Mouse (Mus musculus) MEL (cell line): Measurements from ENCODE around the gene Thsd1. TPM values are rescaled to one million over a fixed set of nuclear protein-coding genes. Genes with fewer than 3 reads are reported as not detected.
"Not testable (repeated sequence)": the region's sequence is repeated elsewhere in the genome, so short reads cannot be mapped to it uniquely, and the experiment has no call there.

ENCODE experiments used
- DNase-seq: peaks from one replicate; pipeline ENCODE4 v3.0.0; 2011; ENCODE audit warnings: low read depth, low spot score
- H3K27ac ChIP-seq: 2 replicates; pipeline ENCODE4 v1.5.1; 2012; ENCODE audit warnings: low read depth, mild to moderate bottlenecking, control low read depth, low read length, moderate library complexity; ENCODE audit not compliant: control insufficient read depth
- H3K27me3 ChIP-seq, 2 experiments: fragments of 150-350 bp in 1 of 2; sonication (generic) in 1 of 2; 2 replicates each; pipeline ENCODE4 v1.6.1; 2012; ENCODE audit warnings: low read length in 2 of 2, mild to moderate bottlenecking in 2 of 2, improper control_type of control experiment in 1 of 2, moderate library complexity in 1 of 2; ENCODE audit not compliant: insufficient read depth in 2 of 2, control insufficient read depth in 1 of 2
- H3K36me3 ChIP-seq, 2 experiments: 2 replicates each; pipeline ENCODE4 v1.6.1; 2012 to 2014; ENCODE audit warnings: low read length in 2 of 2, improper control_type of control experiment in 1 of 2, inconsistent platforms in 1 of 2, mild to moderate bottlenecking in 1 of 2; ENCODE audit not compliant: insufficient read depth in 2 of 2, control insufficient read depth in 1 of 2
- H3K4me1 ChIP-seq, 2 experiments: fragments of 150-350 bp in 1 of 2; sonication (generic) in 1 of 2; 2 replicates each; pipeline ENCODE4 v1.6.1; 2012; ENCODE audit warnings: low read length in 2 of 2, improper control_type of control experiment in 1 of 2, mild to moderate bottlenecking in 1 of 2; ENCODE audit not compliant: insufficient read depth in 2 of 2, control insufficient read depth in 1 of 2
- H3K4me3 ChIP-seq, 2 experiments: fragments of 150-350 bp in 1 of 2; sonication (generic) in 1 of 2; 2 replicates each; pipeline ENCODE4 v1.5.1; 2012; ENCODE audit warnings: low read depth in 2 of 2, low read length in 2 of 2, mild to moderate bottlenecking in 2 of 2, moderate library complexity in 2 of 2, control low read depth in 1 of 2, improper control_type of control experiment in 1 of 2; ENCODE audit not compliant: control insufficient read depth in 1 of 2, insufficient read depth in 1 of 2
- H3K79me2 ChIP-seq: 2 replicates; pipeline ENCODE4 v1.6.1; 2012; ENCODE audit warnings: mild to moderate bottlenecking, low read length, moderate library complexity; ENCODE audit not compliant: control insufficient read depth, poor library complexity, insufficient read depth
- H3K9ac ChIP-seq: 2 replicates; pipeline ENCODE4 v1.6.1; 2012; ENCODE audit warnings: low read depth, mild to moderate bottlenecking, control low read depth, low read length, moderate library complexity; ENCODE audit not compliant: control insufficient read depth, poor library complexity, severe bottlenecking
- H3K9me3 ChIP-seq: fragments of 150-350 bp; sonication (generic); replicated peaks from 2 replicates; pipeline ENCODE4 v1.6.1; 2012; ENCODE audit warnings: mild to moderate bottlenecking, low read length, improper control_type of control experiment, moderate library complexity; ENCODE audit not compliant: insufficient read depth
- BHLHE40 ChIP-seq: IDR thresholded peaks from 2 replicates; pipeline ENCODE4 v1.6.1; 2012; ENCODE audit warnings: low read depth, mild to moderate bottlenecking, inconsistent platforms, low read length, improper control_type of control experiment, borderline replicate concordance
- CTCF ChIP-seq, 3 experiments: IDR thresholded peaks in 2 of 3; conservative IDR thresholded peaks in 1 of 3; 2 replicates each; pipeline ENCODE4 v1.5.1; 2011 to 2012; ENCODE audit warnings: low read length in 3 of 3, low read depth in 2 of 3, mild to moderate bottlenecking in 2 of 3, improper control_type of control experiment in 1 of 3, inconsistent platforms in 1 of 3, mixed read lengths in 1 of 3, moderate library complexity in 1 of 3; ENCODE audit not compliant: control insufficient read depth in 1 of 3, insufficient read depth in 1 of 3, poor library complexity in 1 of 3, severe bottlenecking in 1 of 3
- GATA1 ChIP-seq: IDR thresholded peaks from 2 replicates; pipeline ENCODE4 v1.6.1; 2011; ENCODE audit warnings: low read depth, low read length, improper control_type of control experiment
- HCFC1 ChIP-seq: IDR thresholded peaks from 2 replicates; pipeline ENCODE4 v1.6.1; 2012; ENCODE audit warnings: low read depth, mild to moderate bottlenecking, inconsistent platforms, low read length, improper control_type of control experiment, moderate library complexity
- MEF2A ChIP-seq: IDR thresholded peaks from 2 replicates; pipeline ENCODE4 v1.6.1; 2014; ENCODE audit warnings: low read depth, mild to moderate bottlenecking, inconsistent platforms, low read length, improper control_type of control experiment; ENCODE audit not compliant: poor library complexity, insufficient replicate concordance, severe bottlenecking; ENCODE audit errors: extremely low read depth
- NRF1 ChIP-seq: IDR thresholded peaks from 2 replicates; pipeline ENCODE4 v1.6.1; 2014; ENCODE audit warnings: low read depth, mild to moderate bottlenecking, inconsistent platforms, low read length, improper control_type of control experiment, moderate library complexity; ENCODE audit not compliant: poor library complexity, insufficient read depth, severe bottlenecking
- POLR2A ChIP-seq, 2 experiments: IDR thresholded peaks; 2 replicates each; pipeline ENCODE4 v1.6.1; 2011 to 2012; ENCODE audit warnings: low read length in 2 of 2, mild to moderate bottlenecking in 2 of 2, control low read depth in 1 of 2, improper control_type of control experiment in 1 of 2, low read depth in 1 of 2, moderate library complexity in 1 of 2; ENCODE audit not compliant: control insufficient read depth in 1 of 2, insufficient read depth in 1 of 2, poor library complexity in 1 of 2
- RAD21 ChIP-seq: IDR thresholded peaks from 2 replicates; pipeline ENCODE4 v1.6.1; 2011; ENCODE audit warnings: mild to moderate bottlenecking, low read depth, low read length, improper control_type of control experiment
- RCOR1 ChIP-seq: IDR thresholded peaks from 2 replicates; pipeline ENCODE4 v1.6.1; 2012; ENCODE audit warnings: low read depth, mild to moderate bottlenecking, inconsistent platforms, low read length, improper control_type of control experiment
- TAL1 ChIP-seq: IDR thresholded peaks from 2 replicates; pipeline ENCODE4 v1.6.1; 2012; ENCODE audit warnings: mild to moderate bottlenecking, inconsistent platforms, low read length, moderate library complexity, mixed read lengths
- TCF12 ChIP-seq: IDR thresholded peaks from 2 replicates; pipeline ENCODE4 v1.6.1; 2014; ENCODE audit warnings: low read depth, mild to moderate bottlenecking, inconsistent platforms, low read length, improper control_type of control experiment, moderate library complexity
- UBTF ChIP-seq: IDR thresholded peaks from 2 replicates; pipeline ENCODE4 v1.6.1; 2012; ENCODE audit warnings: low read depth, mild to moderate bottlenecking, inconsistent platforms, low read length, improper control_type of control experiment, moderate library complexity, borderline replicate concordance; ENCODE audit not compliant: insufficient read depth
- ZMIZ1 ChIP-seq: IDR thresholded peaks from 2 replicates; pipeline ENCODE4 v1.6.1; 2012; ENCODE audit warnings: low read depth, mild to moderate bottlenecking, inconsistent platforms, low read length, improper control_type of control experiment, moderate library complexity
- polyA plus RNA-seq, 2 experiments: library from polyadenylated mRNA; stranded (reverse) in 1 of 2; unstranded in 1 of 2; fragments of >175 nt in 1 of 2; fragments of >200 nt in 1 of 2; gene quantifications; 2 replicates each; pipeline versions ENCODE4 v1.2.1 to v1.2.4; 2012; ENCODE audit warnings: low replicate concordance in 2 of 2, low read depth in 1 of 2; ENCODE audit not compliant: insufficient read length in 2 of 2, insufficient read depth in 1 of 2, missing spikeins in 1 of 2
- total RNA-seq: library from RNA; depleted of rRNA; stranded (reverse); fragments of 300-350 nt; gene quantifications from 2 replicates; pipeline ENCODE4 v1.2.3, GENCODE M21; 2012; rRNA removed

The Thsd1 gene
- total and polyA plus RNA-seq, 3 experiments: 0.10 TPM; not detected in 2

DNA sequence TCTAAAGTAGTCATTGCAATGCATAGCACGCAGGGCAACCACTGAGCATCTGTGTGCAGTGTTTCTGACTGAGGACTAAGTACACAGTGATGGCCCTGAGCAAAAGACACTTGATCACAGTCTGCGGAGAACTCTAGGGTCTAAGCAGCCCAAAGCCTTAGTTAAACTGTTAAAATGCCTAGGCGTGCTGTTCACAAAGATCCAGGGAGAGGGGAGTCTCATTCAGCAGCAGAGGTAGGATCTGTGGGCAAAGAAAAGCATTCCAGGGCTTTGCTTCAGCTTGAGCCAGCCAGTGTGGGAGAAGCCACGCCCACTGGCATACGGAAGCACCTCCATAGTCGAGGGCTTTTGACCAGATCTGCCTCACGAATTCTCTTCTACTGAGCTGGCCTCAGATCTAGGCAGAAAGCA, 75.8 kb downstream of the Thsd1 start:
- Histone ChIP-seq H3K27me3 (peaks cover 0 to 4% of the 10 kb centered on the region in 2 experiments; a peak in 3 of 4 replicates), H3K79me2 (no peaks in the 10 kb centered on the region), H3K4me3 (no peak overlapping the region), H3K4me1 (no peaks in the 10 kb centered on the region), H3K9ac (no peak overlapping the region), H3K9me3 (no peaks in the 10 kb centered on the region), H3K36me3 (no peaks in the 10 kb centered on the region), H3K27ac (no peak overlapping the region)
- no peak for DNase-seq
- TF ChIP-seq CTCF (IDR thresholded peaks at IDR 0.05 in 2 of 3, conservative IDR thresholded peaks at IDR 0.05 in 1 of 3; ENCODE audit: control insufficient read depth in 1 of 3, insufficient read depth in 1 of 3, low read depth in 2 of 3, low read length in 3 of 3, poor library complexity in 1 of 3, severe bottlenecking in 1 of 3): no peak
- no peak for TF ChIP-seq TCF12
- no peak for TF ChIP-seq ZMIZ1
- TF ChIP-seq RAD21: no peak
- no peak for TF ChIP-seq NRF1

DNA sequence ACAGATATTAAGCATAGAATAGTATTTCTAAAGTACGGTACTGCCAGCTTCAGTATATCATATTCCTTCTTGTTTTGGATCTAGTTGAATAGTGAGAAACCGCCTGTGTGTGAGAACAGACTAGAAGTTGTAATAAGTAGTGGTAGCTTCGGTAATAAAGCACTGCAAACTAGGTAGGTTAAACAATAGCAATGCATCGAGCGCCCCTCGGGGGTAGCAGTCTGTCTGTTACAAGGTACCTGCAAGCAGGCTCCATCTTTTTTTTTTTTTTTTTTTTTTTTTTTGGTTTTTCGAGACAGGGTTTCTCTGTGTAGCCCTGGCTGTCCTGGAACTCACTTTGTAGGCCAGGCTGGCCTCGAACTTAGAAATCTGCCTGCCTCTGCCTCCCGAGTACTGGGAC, 76.9 kb downstream of the Thsd1 start:
- not testable (repeated sequence) for H3K36me3 ChIP-seq, H3K4me1 ChIP-seq, H3K9ac ChIP-seq, H3K27ac ChIP-seq, H3K4me3 ChIP-seq, DNase-seq, H3K79me2 ChIP-seq, H3K27me3 ChIP-seq, H3K9me3 ChIP-seq

DNA sequence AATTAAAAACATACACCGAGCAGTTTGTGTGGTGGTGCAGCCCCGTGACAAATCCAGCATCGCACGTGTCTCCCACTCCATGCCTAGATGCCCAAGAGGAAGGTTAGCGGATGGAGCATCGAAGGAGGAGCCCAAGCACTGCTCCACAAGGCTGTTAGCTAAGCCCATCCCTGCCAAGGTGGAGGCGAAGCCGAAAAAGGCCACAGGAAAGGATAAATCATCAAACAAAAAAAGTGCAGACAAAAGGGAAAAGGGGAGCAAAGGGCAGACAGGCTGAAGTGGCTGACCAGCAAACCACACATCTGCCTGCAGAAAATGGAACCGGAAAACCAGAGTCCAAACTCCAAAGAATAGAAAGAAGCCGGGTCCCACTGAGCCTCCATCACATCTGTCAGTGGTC, 79.9 kb downstream of the Thsd1 start:
- TF ChIP-seq GATA1 (no peak), BHLHE40 (no peak), RAD21 (no peak), POLR2A (IDR thresholded peaks at IDR 0.05; ENCODE audit: control insufficient read depth in 1 of 2, insufficient read depth in 1 of 2, low read depth in 1 of 2, low read length in 2 of 2, poor library complexity in 1 of 2) (no peak), MEF2A (no peak), UBTF (no peak), TAL1 (no peak), RCOR1 (no peak), HCFC1 (no peak)
- no peak overlapping the region for H3K4me3 ChIP-seq

More for the DNA sequence above, 79.9 kb downstream of the Thsd1 start:
- Histone ChIP-seq H3K36me3 (no peaks in the 10 kb centered on the region), H3K79me2 (no peaks in the 10 kb centered on the region), H3K27me3 (peaks cover 1 to 2% of the 10 kb centered on the region in 2 experiments; a peak in 2 of 4 replicates), H3K4me1 (no peaks in the 10 kb centered on the region), H3K9me3 (no peaks in the 10 kb centered on the region), H3K9ac (no peak overlapping the region), H3K27ac (no peak overlapping the region)
- DNase-seq: no peak

Other genes with a start within 250 kb of the Thsd1 start
- 28.7 and 32.5 TPM in 2 replicates for gene Atp7b, start 167.0 kb upstream of the Thsd1 start, total RNA-seq
- 10 to 100 TPM in 1 of 2 experiments, not detected in 1; 29.4 TPM for gene Atp7b, start 167.0 kb upstream of the Thsd1 start, polyA plus RNA-seq
- gene Alg11, start 166.6 kb upstream of the Thsd1 start, total RNA-seq: 18.6 and 22.2 TPM in 2 replicates
- gene Alg11, start 166.6 kb upstream of the Thsd1 start, polyA plus RNA-seq: 10 to 100 TPM; 17.2 to 55.0 TPM
- not detected in 2 replicates for gene Nek5, start 102.3 kb upstream of the Thsd1 start, total RNA-seq
- under 1 TPM in 1 of 2 experiments, not detected in 1; 0.04 TPM for gene Nek5, start 102.3 kb upstream of the Thsd1 start, polyA plus RNA-seq
- gene Nek3, start 60.9 kb upstream of the Thsd1 start, total RNA-seq: 2.0 and 3.0 TPM in 2 replicates
- 1 to 10 TPM in 1 of 2 experiments, not detected in 1; 3.5 TPM for gene Nek3, start 60.9 kb upstream of the Thsd1 start, polyA plus RNA-seq
- gene Ckap2, start 41.5 kb upstream of the Thsd1 start, total RNA-seq: 25.5 and 26.4 TPM in 2 replicates
- 10 to 100 TPM in 1 of 2 experiments, not detected in 1; 33.6 TPM for gene Ckap2, start 41.5 kb upstream of the Thsd1 start, polyA plus RNA-seq
- 21.7 and 23.2 TPM in 2 replicates for gene Vps36, start 34.5 kb upstream of the Thsd1 start, total RNA-seq
- 10 to 100 TPM in 1 of 2 experiments, not detected in 1; 27.9 TPM for gene Vps36, start 34.5 kb upstream of the Thsd1 start, polyA plus RNA-seq
- not detected in 2 replicates for gene Tpte, start 56.1 kb downstream of the Thsd1 start, total RNA-seq
- not detected for gene Tpte, start 56.1 kb downstream of the Thsd1 start, polyA plus RNA-seq
- 16.0 and 21.7 TPM in 2 replicates for gene Slc25a15, start 171.3 kb downstream of the Thsd1 start, total RNA-seq
- gene Slc25a15, start 171.3 kb downstream of the Thsd1 start, polyA plus RNA-seq: 10 to 100 TPM in 1 of 2 experiments, not detected in 1; 11.4 TPM
- 39.9 and 41.0 TPM in 2 replicates for gene Mrps31, start 184.0 kb downstream of the Thsd1 start, total RNA-seq
- gene Mrps31, start 184.0 kb downstream of the Thsd1 start, polyA plus RNA-seq: 10 to 100 TPM in 1 of 2 experiments, not detected in 1; 34.0 TPM